Comparison of ENCODE assay signal across 8 mouse cellular contexts in the genomic region with DNA sequence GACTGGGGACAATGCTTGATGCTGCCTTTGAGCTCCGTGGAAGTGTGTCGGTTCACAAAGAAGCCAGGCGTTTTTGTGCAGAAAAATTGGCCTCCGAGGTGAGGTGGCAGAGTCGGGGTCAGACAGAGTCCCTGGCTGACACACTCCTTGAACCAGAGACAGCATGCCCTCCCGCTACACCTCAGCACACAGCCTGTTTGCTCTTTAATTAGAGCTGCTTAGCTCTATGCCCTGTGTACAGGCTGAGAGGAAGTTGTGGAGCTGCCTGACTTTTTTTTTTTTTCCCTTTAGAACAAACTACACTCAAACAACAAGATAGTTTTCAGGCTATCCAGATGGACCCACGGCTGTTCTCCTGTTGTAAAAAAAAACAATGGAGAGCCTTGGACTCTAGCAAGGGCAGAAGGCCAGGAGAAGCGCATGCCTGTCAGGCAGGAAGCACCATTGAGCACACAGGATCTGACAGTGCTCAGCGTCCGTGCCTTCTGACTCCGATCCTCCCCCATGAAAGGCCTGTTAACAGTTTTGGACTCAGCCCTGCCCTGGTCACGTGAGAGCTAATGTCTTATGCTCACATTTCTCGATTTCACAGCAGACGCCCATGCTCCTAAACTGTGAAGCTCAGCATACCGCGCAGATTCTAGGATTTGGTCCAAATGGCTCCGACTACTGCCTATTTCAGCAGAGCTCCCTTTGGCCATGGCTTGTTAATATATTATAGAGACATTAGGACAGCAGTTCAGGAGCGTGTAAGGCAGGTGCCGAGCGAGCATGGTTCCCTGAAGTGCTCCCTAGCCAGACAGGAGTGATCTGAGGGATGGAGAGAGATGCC. TPM values are rescaled to one million over a fixed set of nuclear protein-coding genes. Genes with fewer than 3 reads are reported as not detected.
DNase-seq lines count a peak whose midpoint lies in the region; ATAC-seq and TF ChIP-seq lines count a peak whose summit lies in the region.

No protein-coding gene starts in this region.

- ATAC-seq in embryonic facial prominence, embryonic 11.5 days (replicated peaks; ENCODE audit: insufficient number of reproducible peaks, low FRiP score, low TSS enrichment, low read depth): no peak
- ATAC-seq in kidney, embryonic 16.5 days (ENCODE audit: low FRiP score, low TSS enrichment): peak; percentile 84
- peak; percentile 75; the same call in 1 of the 2 replicates for ATAC-seq in lung, embryonic 14.5 days (ENCODE audit: insufficient read depth)

- intact Hi-C loops in gastrocnemius, adult 2 months (cut with DNase I): no loop called here

- DNase-seq in embryonic facial prominence, embryonic 11.5 days (ENCODE audit: low spot score): peak; percentile 19
- no peak for DNase-seq in embryonic facial prominence, embryonic 10.5 days (ENCODE audit: low spot score)
- peak; percentile 65 to 79 for DNase-seq in cerebellum, adult 2 months
- DNase-seq in gastrocnemius, adult 2 months: peak; percentile 82
- peak; percentile 62 for DNase-seq in lung, embryonic 14.5 days
- DNase-seq in right cerebral cortex, postnatal 10 days (ENCODE audit: low spot score in 2 of 2): peak; percentile 67 to 81
- no peak for DNase-seq in thymus, postnatal 4 days

- no peaks in the 10 kb centered on the region for H3K36me3 ChIP-seq in embryonic facial prominence, embryonic 11.5 days (replicated peaks; ENCODE audit: control insufficient read depth, insufficient read depth, low read depth, low read length)
- H3K36me3 ChIP-seq in embryonic facial prominence, embryonic 10.5 days (replicated peaks): no peaks in the 10 kb centered on the region
- no peaks in the 10 kb centered on the region for H3K36me3 ChIP-seq in kidney, embryonic 16.5 days (ENCODE audit: insufficient read depth, low read length)
- no peaks in the 10 kb centered on the region for H3K36me3 ChIP-seq in lung, embryonic 14.5 days (ENCODE audit: insufficient read depth)

- no peaks in the 10 kb centered on the region for H3K4me1 ChIP-seq in embryonic facial prominence, embryonic 11.5 days (ENCODE audit: control insufficient read depth, insufficient read depth, low read length)
- peaks cover 20% of the 10 kb centered on the region for H3K4me1 ChIP-seq in embryonic facial prominence, embryonic 10.5 days
- H3K4me1 ChIP-seq in cerebellum, adult 2 months (ENCODE audit: control insufficient read depth, insufficient read depth, low read length): peaks cover 6% of the 10 kb centered on the region; the same call in 1 of the 2 replicates
- peaks cover 15% of the 10 kb centered on the region for H3K4me1 ChIP-seq in kidney, embryonic 16.5 days (ENCODE audit: insufficient read depth, low read length)
- H3K4me1 ChIP-seq in lung, embryonic 14.5 days (ENCODE audit: insufficient read depth): no peaks in the 10 kb centered on the region

- no peak overlapping the region for H3K4me2 ChIP-seq in embryonic facial prominence, embryonic 11.5 days (ENCODE audit: low read depth, low read length)
- H3K4me2 ChIP-seq in kidney, embryonic 16.5 days (replicated peaks; ENCODE audit: low read depth, low read length): peak overlapping the region; percentile 38
- H3K4me2 ChIP-seq in lung, embryonic 14.5 days: no peak overlapping the region

- H3K9ac ChIP-seq in embryonic facial prominence, embryonic 11.5 days (replicated peaks; ENCODE audit: low read length): no peak overlapping the region
- no peak overlapping the region for H3K9ac ChIP-seq in kidney, embryonic 16.5 days (replicated peaks; ENCODE audit: low read length)
- no peak overlapping the region for H3K9ac ChIP-seq in lung, embryonic 14.5 days

- no peaks in the 10 kb centered on the region for H3K9me3 ChIP-seq in embryonic facial prominence, embryonic 11.5 days (replicated peaks; ENCODE audit: control insufficient read depth, low read length)
- no peaks in the 10 kb centered on the region for H3K9me3 ChIP-seq in embryonic facial prominence, embryonic 10.5 days
- H3K9me3 ChIP-seq in kidney, embryonic 16.5 days (ENCODE audit: low read length): no peaks in the 10 kb centered on the region
- no peaks in the 10 kb centered on the region for H3K9me3 ChIP-seq in lung, embryonic 14.5 days (ENCODE audit: low read depth, low read length)

- H3K27me3 ChIP-seq in embryonic facial prominence, embryonic 11.5 days (ENCODE audit: control insufficient read depth, insufficient read depth, low read length): no peaks in the 10 kb centered on the region
- no peaks in the 10 kb centered on the region for H3K27me3 ChIP-seq in embryonic facial prominence, embryonic 10.5 days (replicated peaks; ENCODE audit: low read depth, poor library complexity, severe bottlenecking)
- H3K27me3 ChIP-seq in cerebellum, adult 2 months (ENCODE audit: control insufficient read depth, insufficient read depth, low read length): no peaks in the 10 kb centered on the region
- no peaks in the 10 kb centered on the region for H3K27me3 ChIP-seq in kidney, embryonic 16.5 days (ENCODE audit: insufficient read depth, low read length)
- H3K27me3 ChIP-seq in lung, embryonic 14.5 days (ENCODE audit: insufficient read depth, low read length): no peaks in the 10 kb centered on the region

- H3K4me3 ChIP-seq in embryonic facial prominence, embryonic 11.5 days (ENCODE audit: low read depth, low read length): no peak overlapping the region
- no peak overlapping the region for H3K4me3 ChIP-seq in embryonic facial prominence, embryonic 10.5 days
- H3K4me3 ChIP-seq in cerebellum, adult 2 months (replicated peaks; ENCODE audit: insufficient read depth, low read depth, low read length): peak overlapping the region; percentile 7
- H3K4me3 ChIP-seq in gastrocnemius, adult 2 months: peak overlapping the region; percentile 56
- peak overlapping the region; percentile 4; the same call in 1 of the 2 replicates for H3K4me3 ChIP-seq in kidney, embryonic 16.5 days (ENCODE audit: low read length)
- no peak overlapping the region for H3K4me3 ChIP-seq in lung, embryonic 14.5 days (ENCODE audit: low read depth, low read length)

- no peak overlapping the region for H3K27ac ChIP-seq in embryonic facial prominence, embryonic 11.5 days (replicated peaks; ENCODE audit: low read depth, low read length)
- H3K27ac ChIP-seq in embryonic facial prominence, embryonic 10.5 days (replicated peaks): no peak overlapping the region
- H3K27ac ChIP-seq in cerebellum, adult 2 months (ENCODE audit: insufficient read depth, low read length): no peak overlapping the region
- H3K27ac ChIP-seq in gastrocnemius, adult 2 months: peak overlapping the region; percentile 77
- peak overlapping the region; percentile 50; the same call in 1 of the 2 replicates for H3K27ac ChIP-seq in kidney, embryonic 16.5 days (ENCODE audit: low read length)
- no peak overlapping the region for H3K27ac ChIP-seq in lung, embryonic 14.5 days (ENCODE audit: low read depth)

- no peak for TF ChIP-seq POLR2A in cerebellum, adult 2 months (IDR thresholded peaks at IDR 0.05; ENCODE audit: borderline replicate concordance, insufficient read depth, low read length)

- no peak for TF ChIP-seq CTCF in cerebellum, adult 2 months (IDR thresholded peaks at IDR 0.05; ENCODE audit: borderline replicate concordance, insufficient read depth, low read depth, low read length)
- TF ChIP-seq CTCF in gastrocnemius, adult 2 months (IDR thresholded peaks at IDR 0.05): no peak
- no peak for TF ChIP-seq CTCF in lung, embryonic 14.5 days (IDR thresholded peaks at IDR 0.05; ENCODE audit: low read depth)

- whole genome bisulfite sequencing in embryonic facial prominence, embryonic 11.5 days: 56% methylated on average over 20 of the region's 20 CpGs
- WGBS in embryonic facial prominence, embryonic 10.5 days: 59% methylated on average over 20 of the region's 20 CpGs
- 10% methylated on average over 20 of the region's 20 CpGs for WGBS in cerebellum, adult 2 months
- WGBS in kidney, embryonic 16.5 days: 29% methylated on average over 20 of the region's 20 CpGs
- 48% methylated on average over 20 of the region's 20 CpGs for WGBS in lung, embryonic 14.5 days

RNA-seq across cellular contexts. Expression of gene Nmnat3, which starts 42.3 kb away (rescaled TPM):
- polyA plus RNA-seq in embryonic facial prominence, embryonic 11.5 days (2014; fragmentation: Nextera tagmentation; extraction: Ambion mirVana): 3.0 and 3.2 TPM in 2 replicates
- polyA plus RNA-seq in embryonic facial prominence, embryonic 10.5 days (2016; fragmentation: Nextera tagmentation; extraction: Ambion mirVana): 2.4 and 3.4 TPM in 2 replicates
- 1.7 and 2.3 TPM in 2 replicates for polyA plus RNA-seq in cerebellum, adult 2 months (2012; rRNA removed)
- 10 to 100 TPM; 12.0 to 12.5 TPM for total RNA-seq in gastrocnemius, adult 2 months (2021)
- polyA plus RNA-seq in kidney, embryonic 16.5 days (2015; fragmentation: Nextera tagmentation; extraction: Ambion mirVana): 12.2 and 12.4 TPM in 2 replicates
- 5.2 and 5.3 TPM in 2 replicates for polyA plus RNA-seq in lung, embryonic 14.5 days (2014; fragmentation: Nextera tagmentation; extraction: Ambion mirVana)

Comparison
In these comparisons a context has a peak if more than half of its experiments do, and no peak if none do; other contexts are left out.
1. DNase-seq: peak in embryonic facial prominence, embryonic 11.5 days (single experiment), cerebellum, adult 2 months (2 of 2), gastrocnemius, adult 2 months (single experiment), lung, embryonic 14.5 days (single experiment) and right cerebral cortex, postnatal 10 days (2 of 2); none in embryonic facial prominence, embryonic 10.5 days (single experiment) and thymus, postnatal 4 days (single experiment).
2. H3K27ac ChIP-seq: peak in gastrocnemius, adult 2 months (single experiment) and kidney, embryonic 16.5 days (single experiment); none in embryonic facial prominence, embryonic 11.5 days (single experiment), embryonic facial prominence, embryonic 10.5 days (single experiment), cerebellum, adult 2 months (single experiment) and lung, embryonic 14.5 days (single experiment).
3. H3K4me3 ChIP-seq: peak in cerebellum, adult 2 months (single experiment), gastrocnemius, adult 2 months (single experiment) and kidney, embryonic 16.5 days (single experiment); none in embryonic facial prominence, embryonic 11.5 days (single experiment), embryonic facial prominence, embryonic 10.5 days (single experiment) and lung, embryonic 14.5 days (single experiment).